Comparison of ENCODE assay signal across 9 mouse cellular contexts in the genomic region with DNA sequence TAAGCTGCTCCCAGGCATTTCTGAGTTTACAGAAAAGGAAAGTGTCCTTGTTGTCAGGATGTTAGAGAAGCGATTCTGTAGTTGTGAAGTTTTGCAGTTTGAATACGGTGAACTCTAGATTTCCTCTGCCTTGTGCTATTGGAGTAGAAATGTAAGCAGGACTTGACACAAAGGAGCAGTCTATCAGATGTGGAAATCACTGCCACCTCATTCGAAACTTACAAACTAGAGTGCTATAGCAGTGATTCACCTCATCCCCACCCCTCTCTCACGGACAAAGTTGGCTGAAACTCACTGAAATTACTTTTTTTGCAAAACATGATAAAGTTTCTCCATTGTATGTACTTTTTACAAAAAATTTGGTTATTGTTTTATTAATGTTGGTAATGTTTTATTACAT. TPM values are rescaled to one million over a fixed set of nuclear protein-coding genes. Genes with fewer than 3 reads are reported as not detected.
DNase-seq lines count a peak whose midpoint lies in the region; ATAC-seq and TF ChIP-seq lines count a peak whose summit lies in the region.
"Had no signal": no experiment of that assay in that cellular context is flagged by ENCODE, and none has a peak within 500 bp of the region (broad histone marks: within the 10 kb centered on the region; RNA-seq: fewer than 3 reads in every experiment).

No protein-coding gene starts in this region.

- peak overlapping the region; percentile 86 for H3K4me3 ChIP-seq in liver, adult 2 months (ENCODE audit: insufficient read depth, low read depth, low read length)
- 0 out of 2 replicates have a peak overlapping the region, but pooled peaks have one; percentile 91 for H3K4me3 ChIP-seq in forebrain, embryonic 12.5 days (replicated peaks)
- peak overlapping the region; percentile 66; the same call in 1 of the 2 replicates for H3K4me3 ChIP-seq in limb, embryonic 14.5 days (replicated peaks; ENCODE audit: low read length)
- H3K4me3 ChIP-seq in neural tube, embryonic 15.5 days (replicated peaks) = peak overlapping the region; percentile 60; the same call in 1 of the 2 replicates

- H3K27ac ChIP-seq in liver, adult 2 months (replicated peaks; ENCODE audit: insufficient read depth, low read depth, low read length) = peak overlapping the region; percentile 72
- H3K27ac ChIP-seq in forebrain, embryonic 12.5 days = no peak overlapping the region
- H3K27ac ChIP-seq in limb, embryonic 14.5 days (replicated peaks; ENCODE audit: low read depth, low read length) = no peak overlapping the region
- H3K27ac ChIP-seq in neural tube, embryonic 15.5 days (replicated peaks) = no peak overlapping the region

- ATAC-seq in forebrain, embryonic 12.5 days (ENCODE audit: low FRiP score) = no peak
- ATAC-seq in limb, embryonic 14.5 days (ENCODE audit: low FRiP score, low read depth) = no peak
- ATAC-seq in neural tube, embryonic 15.5 days (ENCODE audit: low FRiP score) = no peak

- H3K4me2 ChIP-seq in forebrain, embryonic 12.5 days = peak overlapping the region; percentile 87
- H3K4me2 ChIP-seq in limb, embryonic 14.5 days (replicated peaks; ENCODE audit: low read depth, low read length, severe bottlenecking) = peak overlapping the region; percentile 73
- H3K4me2 ChIP-seq in neural tube, embryonic 15.5 days = peak overlapping the region; percentile 91

- 17% methylated on average over 4 of the region's 4 CpGs for WGBS in liver, adult 2 months
- 83% methylated on average over 4 of the region's 4 CpGs for WGBS in forebrain, embryonic 12.5 days
- WGBS in limb, embryonic 14.5 days = 89% methylated on average over 4 of the region's 4 CpGs
- WGBS in neural tube, embryonic 15.5 days = 91% methylated on average over 4 of the region's 4 CpGs

- TF ChIP-seq CTCF in liver, adult 2 months (IDR thresholded peaks at IDR 0.05; ENCODE audit: low read depth, low read length) = no peak

- H3K4me1 ChIP-seq in liver, adult 2 months (ENCODE audit: control insufficient read depth, insufficient read depth, low read length) = peaks cover 31% of the 10 kb centered on the region
- peaks cover 14% of the 10 kb centered on the region for H3K4me1 ChIP-seq in forebrain, embryonic 12.5 days
- peaks cover 11% of the 10 kb centered on the region for H3K4me1 ChIP-seq in limb, embryonic 14.5 days (ENCODE audit: control insufficient read depth, insufficient read depth, low read length)
- peaks cover 20% of the 10 kb centered on the region for H3K4me1 ChIP-seq in neural tube, embryonic 15.5 days

- no peaks in the 10 kb centered on the region for H3K27me3 ChIP-seq in liver, adult 2 months (ENCODE audit: control insufficient read depth, insufficient read depth, low read length)
- H3K27me3 ChIP-seq in forebrain, embryonic 12.5 days = peaks cover 7% of the 10 kb centered on the region; the same call in 1 of the 2 replicates
- H3K27me3 ChIP-seq in limb, embryonic 14.5 days (ENCODE audit: control insufficient read depth, insufficient read depth, low read length) = no peaks in the 10 kb centered on the region
- H3K27me3 ChIP-seq in neural tube, embryonic 15.5 days (replicated peaks) = 0 out of 2 replicates have a peak, but pooled peaks cover 6% of the 10 kb centered on the region

- H3K9me3 ChIP-seq in forebrain, embryonic 12.5 days = no peaks in the 10 kb centered on the region
- H3K9me3 ChIP-seq in limb, embryonic 14.5 days (ENCODE audit: control insufficient read depth, low read length) = no peaks in the 10 kb centered on the region
- H3K9me3 ChIP-seq in neural tube, embryonic 15.5 days (replicated peaks) = no peaks in the 10 kb centered on the region

- peaks cover 16% of the 10 kb centered on the region for H3K79me2 ChIP-seq in liver, adult 2 months (ENCODE audit: control insufficient read depth, insufficient read depth, low read length)

- peak overlapping the region; percentile 77 for H3K9ac ChIP-seq in liver, adult 2 months (ENCODE audit: low read depth, low read length)
- no peak overlapping the region for H3K9ac ChIP-seq in forebrain, embryonic 12.5 days
- no peak overlapping the region for H3K9ac ChIP-seq in limb, embryonic 14.5 days (ENCODE audit: low read depth, low read length, severe bottlenecking)
- no peak overlapping the region for H3K9ac ChIP-seq in neural tube, embryonic 15.5 days (replicated peaks)

- H3K36me3 ChIP-seq in liver, adult 2 months (ENCODE audit: control insufficient read depth, insufficient read depth, low read length) = no peaks in the 10 kb centered on the region
- H3K36me3 ChIP-seq in forebrain, embryonic 12.5 days (replicated peaks) = no peaks in the 10 kb centered on the region
- no peaks in the 10 kb centered on the region for H3K36me3 ChIP-seq in limb, embryonic 14.5 days (ENCODE audit: control insufficient read depth, insufficient read depth, low read length)
- no peaks in the 10 kb centered on the region for H3K36me3 ChIP-seq in neural tube, embryonic 15.5 days

- TF ChIP-seq POLR2A in liver, adult 2 months (IDR thresholded peaks at IDR 0.05; ENCODE audit: extremely low read depth, insufficient read depth, low read length) = no peak
- TF ChIP-seq POLR2A in limb, embryonic 14.5 days (IDR thresholded peaks at IDR 0.05; ENCODE audit: borderline replicate concordance, extremely low read depth, insufficient read depth, insufficient read length) = no peak

- no peak for DNase-seq in liver, adult 2 months (ENCODE audit: extremely low read depth, low read depth, low spot score)
- DNase-seq in liver = no peak
- DNase-seq in limb, embryonic 14.5 days (ENCODE audit: low spot score) = no peak
- no peak for DNase-seq in cerebellum, adult 9-11 months
- no peak for DNase-seq in right cerebral cortex, adult 18-20 months
- no peak for DNase-seq in spleen, adult 18-20 months
- DNase-seq: kidney, adult 11 months had no signal

RNA-seq across cellular contexts. Expression of a gene that starts 1.3 kb away (rescaled TPM):
- total RNA-seq in liver, adult 2 months (2014; rRNA removed) = 257 and 370 TPM in 2 replicates
- polyA plus RNA-seq in liver, adult 2 months (2012; rRNA removed) = 61.0 and 75.6 TPM in 2 replicates
- 115 and 117 TPM in 2 replicates for polyA plus RNA-seq in forebrain, embryonic 12.5 days (2016; fragmentation: Nextera tagmentation; extraction: Ambion mirVana)
- 54.7 and 55.1 TPM in 2 replicates for polyA plus RNA-seq in limb, embryonic 14.5 days (2012; rRNA removed)
- 98.2 and 117 TPM in 2 replicates for polyA plus RNA-seq in limb, embryonic 14.5 days (2014; fragmentation: Nextera tagmentation; extraction: Ambion mirVana)
- polyA plus RNA-seq in neural tube, embryonic 15.5 days (2015; fragmentation: Nextera tagmentation; extraction: Ambion mirVana) = 207 and 237 TPM in 2 replicates

RNA-seq across cellular contexts. Expression of a gene that starts 1.4 kb away (rescaled TPM):
- 45.1 and 51.1 TPM in 2 replicates for total RNA-seq in liver, adult 2 months (2014; rRNA removed)
- 30.6 and 35.3 TPM in 2 replicates for polyA plus RNA-seq in liver, adult 2 months (2012; rRNA removed)
- polyA plus RNA-seq in forebrain, embryonic 12.5 days (2016; fragmentation: Nextera tagmentation; extraction: Ambion mirVana) = 14.7 and 14.8 TPM in 2 replicates
- polyA plus RNA-seq in limb, embryonic 14.5 days (2012; rRNA removed) = 15.2 and 19.4 TPM in 2 replicates
- 18.0 and 18.5 TPM in 2 replicates for polyA plus RNA-seq in limb, embryonic 14.5 days (2014; fragmentation: Nextera tagmentation; extraction: Ambion mirVana)
- 14.7 and 16.0 TPM in 2 replicates for polyA plus RNA-seq in neural tube, embryonic 15.5 days (2015; fragmentation: Nextera tagmentation; extraction: Ambion mirVana)
